Mouse (Mus musculus) ES-Bruce4 (cell line): ENCODE results near the gene Arhgap23. TPM values are rescaled to one million over a fixed set of nuclear protein-coding genes. Genes with fewer than 3 reads are reported as not detected.

Experiments used
- H3K27ac ChIP-seq: 2 replicates; pipeline ENCODE4 v1.5.1; 2012; ENCODE audit warnings: low read length, inconsistent platforms; ENCODE audit not compliant: insufficient read depth
- H3K27me3 ChIP-seq: 2 replicates; pipeline ENCODE4 v1.6.1; 2012; ENCODE audit warnings: mild to moderate bottlenecking, low read length, inconsistent platforms; ENCODE audit not compliant: control insufficient read depth, poor library complexity, insufficient read depth, severe bottlenecking
- H3K36me3 ChIP-seq: 2 replicates; pipeline ENCODE4 v1.6.1; 2012; ENCODE audit warnings: inconsistent platforms, mild to moderate bottlenecking, low read length, moderate library complexity; ENCODE audit not compliant: control insufficient read depth, poor library complexity, insufficient read depth, severe bottlenecking
- H3K4me1 ChIP-seq: one replicate; pipeline ENCODE4 v1.8.1; 2011; ENCODE audit warnings: low read length; ENCODE audit not compliant: control insufficient read depth, insufficient read depth
- H3K4me3 ChIP-seq: 2 replicates; pipeline ENCODE4 v1.5.1; 2011; ENCODE audit warnings: low read depth, mild to moderate bottlenecking, low read length
- H3K9ac ChIP-seq: 2 replicates; pipeline ENCODE4 v1.6.1; 2012; ENCODE audit warnings: low read depth, mild to moderate bottlenecking, inconsistent platforms; ENCODE audit not compliant: poor library complexity, severe bottlenecking
- H3K9me3 ChIP-seq: replicated peaks from 2 replicates; pipeline ENCODE4 v1.6.1; 2012; ENCODE audit warnings: mild to moderate bottlenecking, low read length, inconsistent platforms; ENCODE audit not compliant: control insufficient read depth, poor library complexity, insufficient read depth, severe bottlenecking
- CTCF ChIP-seq: IDR thresholded peaks from one replicate; pipeline ENCODE4 v1.8.1; 2011; ENCODE audit warnings: low read depth, low read length
- EP300 ChIP-seq: IDR thresholded peaks from 2 replicates; pipeline ENCODE4 v1.6.1; 2011; ENCODE audit warnings: low read depth, low read length; ENCODE audit not compliant: insufficient read depth
- POLR2A ChIP-seq: IDR thresholded peaks from one replicate; pipeline ENCODE4 v1.8.1; 2011; ENCODE audit warnings: low read length; ENCODE audit not compliant: insufficient read depth
- polyA plus RNA-seq: library from polyadenylated mRNA; stranded (reverse); fragments of >200 nt; gene quantifications from 2 replicates; pipeline ENCODE4 v1.2.4, GENCODE M21; 2011; ENCODE audit warnings: low read depth; ENCODE audit not compliant: missing spikeins, insufficient read depth, insufficient read length

The Arhgap23 gene
- polyA plus RNA-seq, 1 experiment = 30.3 TPM

GRCm38 (mm10) chr11:97502846-97503245 lies 87.5 kb downstream of the Arhgap23 start:
- Histone ChIP-seq H3K27ac (peak overlapping the region; percentile 59), H3K9ac (no peak overlapping the region), H3K27me3 (no peaks in the 10 kb centered on the region), H3K9me3 (no peaks in the 10 kb centered on the region), H3K36me3 (no peaks in the 10 kb centered on the region), H3K4me1 (peaks cover 4% of the 10 kb centered on the region), H3K4me3 (no peak overlapping the region)
- no peak for TF ChIP-seq CTCF
- no peak for TF ChIP-seq EP300
- TF ChIP-seq POLR2A = no peak

GRCm38 (mm10) chr11:97505784-97506183 lies 90.5 kb downstream of the Arhgap23 start:
- TF ChIP-seq POLR2A (no peak), CTCF (no peak), EP300 (no peak)
- no peaks in the 10 kb centered on the region for H3K36me3 ChIP-seq
- H3K9ac ChIP-seq = no peak overlapping the region
- no peak overlapping the region for H3K27ac ChIP-seq
- no peaks in the 10 kb centered on the region for H3K27me3 ChIP-seq
- H3K4me1 ChIP-seq = peaks cover 7% of the 10 kb centered on the region
- H3K9me3 ChIP-seq = no peaks in the 10 kb centered on the region
- H3K4me3 ChIP-seq = no peak overlapping the region

GRCm38 (mm10) chr11:97506331-97506730 lies 91.0 kb downstream of the Arhgap23 start:
- no peak for TF ChIP-seq EP300
- peak; percentile 62 for TF ChIP-seq CTCF
- peaks cover 7% of the 10 kb centered on the region for H3K4me1 ChIP-seq
- H3K27me3 ChIP-seq = no peaks in the 10 kb centered on the region
- H3K9me3 ChIP-seq = no peaks in the 10 kb centered on the region
- H3K36me3 ChIP-seq = no peaks in the 10 kb centered on the region
- no peak overlapping the region for H3K27ac ChIP-seq
- H3K4me3 ChIP-seq = no peak overlapping the region
- no peak overlapping the region for H3K9ac ChIP-seq

GRCm38 (mm10) chr11:97508198-97508597 lies 92.9 kb downstream of the Arhgap23 start:
- no peaks in the 10 kb centered on the region for H3K36me3 ChIP-seq
- H3K9me3 ChIP-seq = no peaks in the 10 kb centered on the region
- H3K9ac ChIP-seq = no peak overlapping the region
- H3K4me1 ChIP-seq = peaks cover 4% of the 10 kb centered on the region
- H3K27me3 ChIP-seq = no peaks in the 10 kb centered on the region
- TF ChIP-seq EP300 = 0 out of 2 replicates have a peak, but pooled peaks have one; percentile 56
- no peak for TF ChIP-seq CTCF
- TF ChIP-seq POLR2A = no peak
- H3K27ac ChIP-seq = no peak overlapping the region
- no peak overlapping the region for H3K4me3 ChIP-seq

GRCm38 (mm10) chr11:97509058-97509457 lies 93.7 kb downstream of the Arhgap23 start:
- TF ChIP-seq POLR2A (no peak), EP300 (no peak), CTCF (no peak)
- Histone ChIP-seq H3K27ac (no peak overlapping the region), H3K9ac (no peak overlapping the region), H3K9me3 (no peaks in the 10 kb centered on the region), H3K36me3 (no peaks in the 10 kb centered on the region), H3K4me1 (peaks cover 4% of the 10 kb centered on the region), H3K4me3 (no peak overlapping the region), H3K27me3 (no peaks in the 10 kb centered on the region)

- H3K4me3 ChIP-seq = no peak overlapping the region
- no peaks in the 10 kb centered on the region for H3K9me3 ChIP-seq
- H3K27me3 ChIP-seq = no peaks in the 10 kb centered on the region
- no peak overlapping the region for H3K27ac ChIP-seq
- no peaks in the 10 kb centered on the region for H3K36me3 ChIP-seq
- peaks cover 4% of the 10 kb centered on the region for H3K4me1 ChIP-seq
- TF ChIP-seq POLR2A (no peak), EP300 (no peak), CTCF (no peak)
- no peak overlapping the region for H3K9ac ChIP-seq
Measured at GRCm38 (mm10) chr11:97509715-97510485, 94.6 kb downstream of the Arhgap23 start.
